Mouse (Mus musculus): Measurements from ENCODE around the gene 2610028H24Rik.

DNA sequence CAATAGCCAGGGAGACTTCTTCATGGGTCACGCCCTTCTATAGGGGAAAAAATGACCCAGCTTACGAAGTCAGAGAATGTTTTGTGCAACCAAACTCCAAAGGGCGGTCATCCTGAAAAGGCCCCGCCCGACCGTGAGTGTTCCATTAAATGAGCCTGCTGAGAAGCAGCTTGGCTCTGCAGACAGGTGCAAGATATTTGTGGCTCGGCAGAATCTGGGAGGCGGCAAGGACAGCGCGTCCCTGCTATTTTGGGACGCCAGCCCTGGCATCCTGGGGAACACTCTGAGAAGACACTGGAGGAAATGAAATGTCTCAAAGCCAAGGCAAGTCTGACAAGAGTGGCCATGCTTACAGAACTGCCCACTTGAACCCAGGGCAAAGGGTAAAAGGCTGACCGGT, 32.1 kb upstream of the 2610028H24Rik start:
- no peak for TF ChIP-seq CTCF (IDR thresholded peaks at IDR 0.05; ENCODE audit: low read depth, low read length)
- TF ChIP-seq POLR2A (IDR thresholded peaks at IDR 0.05; ENCODE audit: extremely low read depth, insufficient read depth, low read length): no peak
